Mouse (Mus musculus) liver, adult (tissue): ENCODE data around the gene Atoh8.

Experiments used
- GATA4 ChIP-seq: IDR thresholded peaks from 2 replicates; pipeline ENCODE4 v1.6.1; 2014; ENCODE audit warnings: mild to moderate bottlenecking, low read length; ENCODE audit not compliant: insufficient replicate concordance

Atoh8 gene

DNA sequence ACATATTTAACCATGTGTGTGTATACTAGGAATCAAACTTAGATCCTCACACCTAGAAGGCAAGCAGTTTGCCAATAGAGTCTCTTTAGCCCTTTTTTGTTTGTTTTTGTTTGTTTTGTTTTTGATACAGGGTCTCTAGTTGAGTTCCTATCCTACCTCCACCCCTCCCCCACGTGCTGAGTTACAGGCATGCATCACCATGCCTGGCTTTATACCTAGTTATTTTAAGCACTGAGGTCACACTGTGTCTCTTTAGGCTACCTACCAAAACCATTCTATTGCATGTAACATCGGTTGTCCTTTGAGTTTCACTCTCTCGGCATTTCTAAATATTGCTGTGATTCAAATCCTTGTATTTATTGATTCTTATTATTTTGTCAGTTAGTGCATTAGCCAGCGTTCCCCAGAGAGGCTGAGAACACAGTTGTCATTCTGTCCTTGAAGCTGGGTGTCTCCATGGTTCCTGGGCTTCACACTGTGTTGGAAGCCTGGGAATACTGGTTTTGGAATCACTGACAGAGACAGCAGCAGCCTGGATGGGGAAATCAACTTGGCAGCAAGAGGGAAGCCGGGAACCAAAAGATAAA, 28.4 kb upstream of the Atoh8 start:
- no peak for TF ChIP-seq GATA4

DNA sequence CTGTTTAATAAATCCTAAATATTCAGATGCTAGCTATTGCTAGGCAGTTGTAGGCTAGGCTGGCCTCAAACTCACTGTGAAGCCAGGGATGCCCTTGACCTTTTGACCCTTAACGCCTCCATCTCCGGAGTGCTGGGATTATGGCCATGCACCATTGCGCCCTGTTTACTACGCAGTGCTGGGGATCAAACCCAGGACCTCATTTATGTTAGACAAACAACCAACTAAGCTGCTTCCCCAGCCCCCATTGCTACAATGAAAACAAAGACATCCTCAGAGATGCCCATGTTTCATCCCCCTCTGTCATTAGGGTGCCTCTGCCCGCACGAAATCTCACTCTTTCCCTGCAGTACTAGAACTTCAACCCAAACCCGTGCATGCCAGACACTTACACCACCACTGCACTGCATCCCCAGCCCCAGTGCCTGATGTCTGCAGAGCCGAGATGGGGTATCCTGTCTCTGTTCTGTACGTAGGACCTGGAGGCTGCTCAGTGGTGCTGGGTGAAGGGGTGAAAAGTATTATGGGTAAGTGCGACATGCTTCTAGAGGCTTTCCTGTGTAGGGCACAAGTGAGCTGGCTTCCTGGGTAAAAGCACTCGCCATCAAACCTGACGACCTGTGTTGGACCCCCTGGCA, 26.4 kb upstream of the Atoh8 start:
- no peak for TF ChIP-seq GATA4

- TF ChIP-seq GATA4, result no peak
These were observed 25.8 kb upstream of the Atoh8 start for GRCm38 (mm10) chr6:72260981-72261682.

GRCm38 (mm10) chr6:72259474-72259873, 24.1 kb upstream of the Atoh8 start:
- TF ChIP-seq GATA4, result no peak

GRCm38 (mm10) chr6:72255294-72255693, 19.9 kb upstream of the Atoh8 start:
- no peak for TF ChIP-seq GATA4

DNA sequence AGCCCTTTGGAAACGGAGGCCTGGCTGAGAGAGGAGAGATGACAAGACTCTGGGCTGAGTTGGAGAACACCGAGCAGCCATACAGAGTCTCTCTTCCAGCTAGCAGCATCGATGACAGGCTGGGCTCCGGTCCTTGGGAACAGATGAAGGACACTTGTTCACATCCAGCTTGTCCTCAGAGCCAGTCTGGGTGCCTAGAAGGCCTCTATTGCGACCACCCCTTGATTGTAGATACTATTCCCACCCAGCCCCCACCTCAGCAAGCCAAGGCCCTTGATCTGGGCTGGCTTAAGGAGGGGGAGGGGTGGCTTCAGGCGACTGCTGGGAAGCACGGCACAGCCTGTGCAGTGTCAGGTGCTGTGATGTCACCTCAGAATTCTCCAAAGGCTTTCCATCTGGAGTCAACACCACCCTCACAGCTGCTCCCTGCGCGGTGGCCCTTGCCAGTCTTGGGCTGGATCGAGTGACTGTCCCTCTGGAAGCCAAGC, 19.3 kb upstream of the Atoh8 start:
- no peak for TF ChIP-seq GATA4

DNA sequence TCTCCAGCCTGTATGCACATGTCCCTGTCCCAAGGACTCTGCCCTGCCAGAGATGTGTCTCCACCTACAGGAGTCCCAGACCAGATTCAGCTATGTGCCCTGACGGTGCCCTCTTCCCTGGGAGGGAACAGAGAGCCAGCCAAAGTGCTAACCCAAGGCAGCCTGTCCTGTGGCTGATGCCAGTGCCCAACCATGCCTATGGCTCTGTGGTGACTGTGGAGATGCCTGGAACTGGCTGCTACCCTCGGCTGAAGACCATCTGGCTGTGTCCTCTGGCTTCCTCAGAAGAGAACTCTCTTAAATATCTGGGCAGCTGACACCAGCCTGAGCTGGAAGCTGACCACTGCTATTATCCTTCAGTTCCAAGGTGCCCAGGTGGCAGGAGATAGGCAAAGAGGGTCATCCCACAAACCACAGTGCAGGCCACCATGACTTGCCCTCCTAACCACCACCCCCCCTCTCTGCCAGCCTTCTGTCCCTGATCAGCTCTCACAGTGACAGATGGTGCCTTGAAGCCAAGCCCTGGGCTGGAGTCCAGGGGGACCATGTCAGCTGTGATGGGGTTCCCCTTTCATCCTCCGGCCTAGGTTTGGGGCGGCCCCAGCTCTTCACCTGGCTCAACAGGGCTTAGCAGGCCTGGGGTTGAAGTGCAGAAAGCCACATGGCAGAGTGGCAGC, 18.7 kb upstream of the Atoh8 start:
- TF ChIP-seq GATA4, result no peak

- no peak for TF ChIP-seq GATA4
These were observed 17.8 kb upstream of the Atoh8 start for GRCm38 (mm10) chr6:72253168-72253567.

- no peak for TF ChIP-seq GATA4
These were observed 17.1 kb upstream of the Atoh8 start for GRCm38 (mm10) chr6:72252433-72252832.

DNA sequence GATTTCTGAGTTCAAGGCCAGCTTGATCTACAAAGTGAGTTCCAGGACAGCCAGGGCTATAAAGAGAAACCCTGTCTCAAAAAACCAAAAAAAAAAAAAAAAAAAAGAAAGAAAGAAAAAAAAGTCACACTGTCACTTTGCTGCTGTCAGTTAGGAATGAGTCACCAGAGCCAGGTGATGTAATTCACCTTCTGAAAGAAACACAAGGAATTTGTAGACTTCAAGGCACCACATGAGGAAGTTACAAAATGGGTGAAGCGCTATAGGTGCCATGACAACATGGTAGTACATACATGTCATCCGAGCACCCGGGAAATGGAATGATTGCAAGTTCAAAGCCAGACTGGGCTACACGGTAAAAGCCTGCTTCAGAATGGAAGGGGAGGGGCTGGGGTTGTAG, 14.6 kb upstream of the Atoh8 start:
- no peak for TF ChIP-seq GATA4

GRCm38 (mm10) chr6:72248150-72248914, 13.0 kb upstream of the Atoh8 start:
- TF ChIP-seq GATA4, result no peak

GRCm38 (mm10) chr6:72246303-72246702, 10.9 kb upstream of the Atoh8 start:
- no peak for TF ChIP-seq GATA4

DNA sequence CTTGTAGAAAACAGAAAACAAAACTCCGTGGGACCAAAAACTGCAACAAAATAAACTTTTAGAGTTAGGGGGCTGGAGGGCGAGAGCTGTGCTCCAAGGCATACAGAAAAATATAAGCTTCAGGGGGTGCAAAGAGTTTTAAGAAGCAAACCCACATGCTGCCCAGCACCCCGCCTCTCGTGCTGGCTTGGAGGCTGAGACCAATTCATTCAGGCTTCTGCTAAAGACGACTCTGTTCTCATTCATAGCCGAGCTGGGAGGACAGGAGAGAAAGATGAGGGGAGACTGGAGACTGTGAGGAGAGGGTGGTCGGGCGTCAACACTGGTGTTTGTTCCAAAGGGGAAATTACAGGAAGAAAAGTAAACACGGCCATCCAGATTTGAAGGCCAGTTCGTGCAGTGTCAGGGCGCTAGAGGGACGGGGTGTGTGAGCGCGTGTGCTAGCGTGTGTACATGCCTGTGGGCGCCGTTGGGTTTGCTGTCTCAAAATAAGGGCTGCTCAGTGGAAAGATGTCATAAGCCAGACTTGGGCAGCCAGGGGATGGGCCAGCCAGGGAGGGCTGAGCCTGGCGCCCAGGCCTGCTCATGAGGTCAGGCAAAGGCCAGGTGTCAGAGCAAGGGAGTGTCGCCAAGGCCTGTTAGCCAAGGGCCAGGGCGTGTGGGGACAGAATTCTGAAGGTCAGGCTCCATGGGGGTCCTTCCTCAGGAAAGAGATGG, 9.3 kb upstream of the Atoh8 start:
- no peak for TF ChIP-seq GATA4

DNA sequence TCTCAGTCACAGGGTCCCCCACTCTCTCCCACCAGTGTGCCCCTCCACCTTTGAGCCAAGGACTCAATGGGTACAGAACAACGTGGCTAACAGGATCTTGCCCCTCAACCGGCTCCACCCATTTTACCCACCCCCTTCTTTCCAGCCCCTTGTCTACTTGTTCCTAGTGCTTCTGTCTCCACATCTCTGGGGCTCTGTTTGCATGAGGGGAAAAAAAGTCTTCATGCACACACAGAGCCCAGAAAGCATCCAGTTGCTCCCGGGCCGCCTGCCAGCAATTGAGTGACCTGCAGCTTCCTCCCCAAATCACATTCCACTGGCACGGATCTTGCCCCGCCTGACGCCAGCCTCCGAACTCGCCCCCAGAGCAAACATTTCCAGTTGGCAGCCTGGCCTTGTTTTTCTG, 8.8 kb upstream of the Atoh8 start:
- TF ChIP-seq GATA4, result no peak; the same call in 1 of the 2 replicates
